Mouse (Mus musculus) forebrain, embryonic 13.5 days (tissue): ENCODE measurements at regions not wholly inside any gene's neighbourhood (a gene's known extent, or its start where the extent isn't known, plus 50 kb on each side); places are given as distances from the start of the nearest gene placed in this dataset.

Source experiments
- ATAC-seq: fragments of 200-750 bp; cut with Nextera tagmentation; 2 replicates; pipeline ENCODE4 v1.8.0; 2017
- H3K27ac ChIP-seq: fragments of 300-500 bp; sonication (generic); 2 replicates; pipeline ENCODE4 v1.5.1; 2015; ENCODE audit warnings: inconsistent platforms, mild to moderate bottlenecking, moderate library complexity
- H3K27me3 ChIP-seq: fragments of 300-500 bp; sonication (generic); 2 replicates; pipeline ENCODE4 v1.6.1; 2015; ENCODE audit warnings: mild to moderate bottlenecking, inconsistent platforms
- H3K36me3 ChIP-seq: fragments of 300-500 bp; sonication (generic); 2 replicates; pipeline ENCODE4 v1.6.1; 2015; ENCODE audit warnings: mild to moderate bottlenecking, inconsistent platforms; ENCODE audit not compliant: poor library complexity, severe bottlenecking
- H3K4me1 ChIP-seq: fragments of 300-500 bp; sonication (generic); 2 replicates; pipeline ENCODE4 v1.6.1; 2015; ENCODE audit warnings: inconsistent platforms
- H3K4me2 ChIP-seq: fragments of 300-500 bp; sonication (generic); 2 replicates; pipeline ENCODE4 v1.6.1; 2015; ENCODE audit warnings: inconsistent platforms, mild to moderate bottlenecking, moderate library complexity
- H3K4me3 ChIP-seq: fragments of 300-500 bp; sonication (generic); 2 replicates; pipeline ENCODE4 v1.5.1; 2015; ENCODE audit warnings: mild to moderate bottlenecking, inconsistent platforms
- H3K9ac ChIP-seq: fragments of 300-500 bp; sonication (generic); 2 replicates; pipeline ENCODE4 v1.6.1; 2015; ENCODE audit warnings: mild to moderate bottlenecking, inconsistent platforms
- H3K9me3 ChIP-seq: fragments of 300-500 bp; sonication (generic); replicated peaks from 2 replicates; pipeline ENCODE4 v1.6.1; 2016; ENCODE audit warnings: inconsistent platforms
- WGBS: fragments of 180-500 bp; shearing (Covaris S2); methylation state at CpG from one replicate; pipeline ENCODE4 v1.1.7; 2015; 5-methylcytosine and 5-hydroxymethylcytosine counted together

DNA sequence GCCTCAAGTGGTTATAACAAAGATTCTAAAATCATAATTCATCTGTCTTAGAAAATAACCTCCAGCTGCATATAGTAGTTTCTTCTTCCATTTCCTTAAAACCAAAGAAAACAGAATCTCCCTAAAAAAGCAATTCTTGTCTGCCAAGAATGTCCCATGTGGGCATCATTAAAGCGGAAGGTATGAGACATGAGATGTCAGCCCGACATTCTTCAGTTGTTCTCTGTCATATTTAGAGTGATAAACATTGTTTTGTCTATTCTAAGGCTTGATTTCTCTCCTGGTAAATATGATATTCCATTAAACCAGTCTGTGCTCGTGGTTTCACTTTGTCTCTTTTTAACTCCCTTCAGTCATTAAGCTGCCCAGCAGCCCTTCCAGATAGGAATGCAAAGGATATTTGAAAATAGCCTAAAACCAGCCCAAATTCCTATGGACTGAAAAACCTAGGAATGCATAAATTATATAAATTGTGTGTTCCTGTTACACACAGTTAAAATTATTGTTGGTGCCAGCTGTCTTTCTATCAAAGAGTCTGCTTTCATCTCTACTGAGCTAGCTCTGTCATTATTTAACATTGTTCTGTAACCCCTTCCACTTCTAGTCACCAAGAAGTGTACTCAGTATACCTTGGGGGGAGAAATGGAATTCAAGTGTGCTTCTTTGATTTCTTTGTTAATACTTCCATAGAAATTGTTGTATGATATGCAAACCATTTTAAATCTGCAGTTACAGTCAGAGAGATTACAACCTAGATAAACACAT lies 191.4 kb upstream of the Gm9747 start:
- Histone ChIP-seq H3K9me3 (no peaks in the 10 kb centered on the region), H3K4me2 (no peak overlapping the region), H3K4me3 (no peak overlapping the region), H3K27me3 (no peaks in the 10 kb centered on the region; the same call in 1 of the 2 replicates), H3K36me3 (no peaks in the 10 kb centered on the region), H3K4me1 (no peaks in the 10 kb centered on the region), H3K9ac (no peak overlapping the region), H3K27ac (no peak overlapping the region)
- 76% methylated on average over 3 of the region's 3 CpGs for WGBS
- ATAC-seq = no peak

DNA sequence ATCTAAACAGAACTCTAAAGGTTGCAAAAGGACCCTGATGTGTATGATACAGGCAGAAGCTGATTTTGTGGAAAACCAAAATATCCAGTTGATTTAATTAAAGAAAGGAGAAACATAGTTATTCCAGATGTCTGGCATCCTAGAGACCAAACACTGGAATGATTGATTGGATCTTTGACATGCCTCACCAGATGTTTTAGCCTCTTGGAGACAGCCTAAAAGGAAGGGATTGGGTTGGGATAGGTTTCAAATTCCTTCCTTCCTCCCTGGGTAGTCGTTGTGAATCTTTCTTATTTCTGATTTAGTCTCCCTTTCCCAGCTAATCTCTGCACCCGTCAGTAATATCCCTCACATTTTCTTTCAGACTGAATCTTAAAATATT lies 190.9 kb upstream of the Gm9747 start:
- WGBS = 29% methylated on average over 2 of the region's 2 CpGs
- Histone ChIP-seq H3K4me1 (no peaks in the 10 kb centered on the region), H3K36me3 (no peaks in the 10 kb centered on the region), H3K27ac (no peak overlapping the region), H3K9ac (no peak overlapping the region), H3K9me3 (no peaks in the 10 kb centered on the region), H3K27me3 (no peaks in the 10 kb centered on the region; the same call in 1 of the 2 replicates), H3K4me2 (no peak overlapping the region), H3K4me3 (no peak overlapping the region)
- no peak for ATAC-seq

DNA sequence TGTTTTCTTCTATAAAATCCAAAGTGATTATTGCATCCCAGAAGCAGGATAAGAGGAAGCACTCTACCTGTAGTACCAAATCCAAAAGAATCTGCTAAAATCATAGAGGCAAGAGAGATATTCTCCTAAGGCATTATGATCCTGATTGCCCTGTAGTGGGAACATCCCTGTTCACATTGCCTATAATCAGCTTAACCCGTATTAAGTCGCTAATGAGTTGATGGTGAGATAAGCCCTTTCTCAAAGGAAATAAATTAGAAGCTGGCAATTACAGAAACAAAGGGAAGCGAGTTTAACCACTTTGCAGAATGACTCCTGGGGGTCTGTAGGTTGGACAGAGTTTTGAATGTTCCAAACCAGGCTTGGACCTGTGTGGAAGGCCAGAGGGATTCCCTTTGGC lies 190.4 kb upstream of the Gm9747 start:
- no peaks in the 10 kb centered on the region for H3K9me3 ChIP-seq
- H3K36me3 ChIP-seq = no peaks in the 10 kb centered on the region
- ATAC-seq = no peak
- WGBS = 13% methylated on average over 3 of the region's 3 CpGs
- no peaks in the 10 kb centered on the region for H3K4me1 ChIP-seq
- no peak overlapping the region for H3K27ac ChIP-seq
- H3K4me3 ChIP-seq = no peak overlapping the region
- H3K9ac ChIP-seq = no peak overlapping the region
- H3K27me3 ChIP-seq = no peaks in the 10 kb centered on the region; the same call in 1 of the 2 replicates
- H3K4me2 ChIP-seq = no peak overlapping the region

DNA sequence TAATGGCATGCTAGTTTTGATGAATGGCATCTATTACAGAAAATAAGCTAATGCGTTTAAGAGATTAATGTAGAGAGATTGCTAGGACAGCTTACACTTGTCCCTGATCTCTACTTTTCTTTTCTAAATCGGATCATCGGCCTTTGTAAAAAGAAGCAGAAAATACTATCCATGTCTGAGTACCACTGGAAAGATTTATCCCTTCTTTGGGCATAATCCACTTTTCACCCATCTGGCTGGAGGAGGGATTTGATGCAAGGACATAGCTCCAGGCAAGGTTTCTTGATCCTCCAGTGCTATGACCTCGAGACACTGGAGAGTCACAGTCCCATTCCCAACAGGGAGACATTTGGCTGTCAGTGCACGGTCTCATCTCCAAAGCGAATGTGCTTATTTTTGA lies 166.6 kb upstream of the Gm9747 start:
- 0 out of 2 replicates have a peak, but pooled peaks cover 5% of the 10 kb centered on the region for H3K4me1 ChIP-seq
- no peaks in the 10 kb centered on the region for H3K27me3 ChIP-seq
- ATAC-seq = no peak
- no peaks in the 10 kb centered on the region for H3K9me3 ChIP-seq
- no peak overlapping the region for H3K27ac ChIP-seq
- no peak overlapping the region for H3K9ac ChIP-seq
- no peaks in the 10 kb centered on the region for H3K36me3 ChIP-seq
- H3K4me2 ChIP-seq = no peak overlapping the region
- WGBS = 91% methylated on average over 6 of the region's 6 CpGs
- no peak overlapping the region for H3K4me3 ChIP-seq

DNA sequence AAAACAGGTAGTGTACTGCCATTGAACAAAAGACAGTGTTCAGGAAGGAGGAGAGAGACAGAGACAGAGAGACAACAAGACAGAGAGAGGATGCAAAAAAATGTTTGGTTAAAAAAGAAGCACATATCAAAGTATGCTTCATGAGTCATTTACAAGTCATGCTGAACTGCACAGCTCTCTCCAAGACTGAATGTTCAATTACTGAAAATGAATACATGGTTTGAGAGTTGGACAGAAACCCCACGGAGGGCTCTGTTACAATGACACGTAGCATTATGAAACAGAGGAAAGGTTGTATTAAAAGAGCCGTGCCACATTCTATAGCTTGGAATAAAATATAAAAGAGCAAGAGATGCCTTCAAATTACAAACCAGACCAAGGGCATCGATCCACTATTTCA lies 164.3 kb upstream of the Gm9747 start:
- WGBS = 75% methylated on average over 4 of the region's 4 CpGs
- H3K36me3 ChIP-seq = no peaks in the 10 kb centered on the region

DNA sequence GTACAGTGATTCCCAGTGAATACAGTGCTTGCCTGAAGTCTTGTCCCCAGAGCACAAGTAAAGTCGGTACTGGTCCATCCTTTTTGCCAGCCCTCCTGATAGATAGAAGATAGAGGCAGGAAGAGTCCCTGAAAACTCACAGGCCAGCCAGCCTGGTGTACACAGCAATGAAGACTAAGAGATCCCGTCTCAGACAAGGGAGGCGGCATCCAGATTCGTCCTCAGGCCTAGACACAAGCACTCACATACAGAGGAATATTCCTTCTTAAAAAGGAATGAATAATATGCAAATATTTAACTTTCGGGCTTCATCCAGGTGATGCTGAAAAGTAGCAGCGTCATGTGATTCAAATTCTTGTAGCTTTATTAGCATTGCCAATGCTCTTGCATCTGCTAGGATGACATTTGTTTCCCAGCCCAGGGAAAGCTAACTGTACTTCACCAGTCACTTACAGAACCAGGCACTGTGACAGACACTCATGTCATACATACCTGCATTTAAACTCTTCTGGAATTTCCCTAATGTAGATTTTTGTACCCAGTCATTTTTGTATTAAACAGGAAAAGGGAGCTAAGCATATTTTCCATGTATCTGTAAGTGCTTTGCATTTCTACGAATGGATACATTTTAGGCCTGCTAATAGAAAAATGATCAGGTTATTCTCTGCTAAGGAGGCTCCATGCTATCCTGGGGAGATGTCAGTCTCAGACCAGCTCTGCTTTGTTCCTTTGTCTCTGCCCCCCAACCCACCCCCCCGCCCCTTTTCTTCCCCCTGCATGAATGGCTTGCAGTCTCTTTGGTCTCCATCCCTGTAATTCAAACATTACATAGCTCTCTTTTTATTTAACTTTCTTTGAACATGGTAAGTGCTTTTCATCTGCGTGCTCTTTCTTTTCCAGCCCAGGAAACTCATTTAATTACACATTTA lies 162.5 kb upstream of the Gm9747 start:
- Histone ChIP-seq H3K36me3 (no peaks in the 10 kb centered on the region), H3K9me3 (no peaks in the 10 kb centered on the region), H3K9ac (no peak overlapping the region), H3K27ac (no peak overlapping the region), H3K4me3 (no peak overlapping the region), H3K4me2 (no peak overlapping the region), H3K4me1 (0 out of 2 replicates have a peak, but pooled peaks cover 5% of the 10 kb centered on the region), H3K27me3 (no peaks in the 10 kb centered on the region)
- 49% methylated on average over 9 of the region's 9 CpGs for WGBS
- peak; percentile 78 for ATAC-seq

More for the DNA sequence above, 164.3 kb upstream of the Gm9747 start:
- H3K9me3 ChIP-seq = no peaks in the 10 kb centered on the region
- H3K4me3 ChIP-seq = no peak overlapping the region
- H3K27me3 ChIP-seq = no peaks in the 10 kb centered on the region
- H3K4me2 ChIP-seq = no peak overlapping the region
- no peak overlapping the region for H3K27ac ChIP-seq
- no peak overlapping the region for H3K9ac ChIP-seq
- 0 out of 2 replicates have a peak, but pooled peaks cover 5% of the 10 kb centered on the region for H3K4me1 ChIP-seq
- no peak for ATAC-seq

DNA sequence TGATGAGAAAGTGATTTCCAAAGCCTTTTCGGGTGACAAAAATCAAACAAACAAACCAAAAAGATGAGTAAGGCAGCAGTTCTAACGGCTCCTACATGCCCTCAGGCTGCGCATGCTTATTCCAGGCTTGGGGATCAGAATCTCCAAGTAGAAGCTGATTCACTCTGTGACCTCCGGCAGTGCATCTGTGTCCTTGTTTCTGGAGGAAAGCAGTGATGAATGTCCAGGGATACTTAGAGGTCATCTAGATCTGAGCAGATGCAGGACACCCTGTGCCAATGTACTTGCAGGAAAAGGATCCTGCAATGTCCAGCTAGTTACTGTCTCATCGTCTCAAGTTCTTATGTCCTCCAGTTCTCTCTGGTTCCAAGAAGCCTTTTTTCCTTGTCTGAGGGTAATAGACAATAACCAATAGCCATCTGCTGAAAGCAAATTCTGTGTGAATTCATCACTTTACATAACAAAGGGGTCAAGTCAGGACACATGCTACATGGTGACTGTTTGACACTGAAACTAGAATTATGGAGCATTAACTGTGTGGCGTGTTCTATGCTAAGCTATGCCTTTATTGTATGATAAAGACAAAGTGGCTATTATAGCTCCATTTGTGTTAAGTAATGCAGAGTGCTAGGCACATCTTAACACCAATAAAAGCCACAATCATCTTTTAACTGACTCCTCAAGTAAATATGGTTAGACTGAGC lies 143.6 kb upstream of the Gm9747 start:
- no peak overlapping the region for H3K9ac ChIP-seq
- ATAC-seq = no peak
- H3K4me1 ChIP-seq = no peaks in the 10 kb centered on the region
- H3K27me3 ChIP-seq = no peaks in the 10 kb centered on the region
- H3K36me3 ChIP-seq = no peaks in the 10 kb centered on the region
- no peaks in the 10 kb centered on the region for H3K9me3 ChIP-seq
- no peak overlapping the region for H3K4me3 ChIP-seq
- no peak overlapping the region for H3K4me2 ChIP-seq
- 64% methylated on average over 6 of the region's 6 CpGs for WGBS
- no peak overlapping the region for H3K27ac ChIP-seq

DNA sequence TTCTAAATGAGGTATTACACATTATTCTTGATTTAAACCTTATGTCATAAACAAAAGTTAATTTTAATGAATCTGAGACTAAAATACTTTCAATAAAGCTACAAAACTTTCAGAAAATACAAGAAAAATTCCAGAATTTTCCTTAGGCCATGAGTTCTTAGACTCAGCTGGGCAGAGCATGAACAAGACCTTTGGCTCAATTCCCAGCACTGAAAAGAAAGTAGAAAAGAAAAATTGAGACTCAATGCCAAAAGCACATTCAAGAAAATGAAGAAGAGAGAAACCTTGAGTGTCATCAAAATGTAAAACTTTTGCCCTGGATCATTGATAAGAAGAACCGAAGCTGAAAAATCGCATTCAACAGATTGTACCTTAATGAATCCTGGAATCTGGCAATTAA lies 137.8 kb upstream of the Gm9747 start:
- Histone ChIP-seq H3K36me3 (no peaks in the 10 kb centered on the region), H3K9me3 (no peaks in the 10 kb centered on the region), H3K9ac (no peak overlapping the region), H3K27me3 (no peaks in the 10 kb centered on the region), H3K27ac (no peak overlapping the region), H3K4me3 (no peak overlapping the region), H3K4me2 (no peak overlapping the region), H3K4me1 (no peaks in the 10 kb centered on the region)
- 91% methylated on average over 2 of the region's 2 CpGs for WGBS
- ATAC-seq = no peak

DNA sequence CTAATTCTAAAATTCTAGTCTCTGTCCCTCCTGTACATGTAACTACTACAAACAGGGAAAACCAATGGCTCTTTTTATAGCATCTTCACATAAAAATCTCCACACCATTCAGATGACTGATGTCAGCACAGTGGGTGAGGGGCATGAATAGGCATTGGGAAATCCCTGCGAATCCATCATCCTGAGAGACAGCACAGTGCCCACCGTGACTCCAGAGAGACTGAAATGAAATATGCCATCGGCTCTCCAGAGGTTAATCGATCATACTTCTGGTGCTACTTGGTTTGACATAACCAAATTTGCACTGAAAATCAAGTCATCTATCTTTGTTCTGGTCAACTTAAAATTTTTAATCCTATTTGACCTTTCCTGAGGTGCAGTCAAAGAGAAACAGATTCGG lies 126.2 kb upstream of the Gm9747 start:
- H3K4me2 ChIP-seq = no peak overlapping the region
- H3K27me3 ChIP-seq = no peaks in the 10 kb centered on the region
- no peak overlapping the region for H3K27ac ChIP-seq
- H3K36me3 ChIP-seq = no peaks in the 10 kb centered on the region
- no peak overlapping the region for H3K4me3 ChIP-seq
- H3K9ac ChIP-seq = no peak overlapping the region
- H3K9me3 ChIP-seq = no peaks in the 10 kb centered on the region
- no peak for ATAC-seq
- no peaks in the 10 kb centered on the region for H3K4me1 ChIP-seq
- 84% methylated on average over 5 of the region's 5 CpGs for WGBS

DNA sequence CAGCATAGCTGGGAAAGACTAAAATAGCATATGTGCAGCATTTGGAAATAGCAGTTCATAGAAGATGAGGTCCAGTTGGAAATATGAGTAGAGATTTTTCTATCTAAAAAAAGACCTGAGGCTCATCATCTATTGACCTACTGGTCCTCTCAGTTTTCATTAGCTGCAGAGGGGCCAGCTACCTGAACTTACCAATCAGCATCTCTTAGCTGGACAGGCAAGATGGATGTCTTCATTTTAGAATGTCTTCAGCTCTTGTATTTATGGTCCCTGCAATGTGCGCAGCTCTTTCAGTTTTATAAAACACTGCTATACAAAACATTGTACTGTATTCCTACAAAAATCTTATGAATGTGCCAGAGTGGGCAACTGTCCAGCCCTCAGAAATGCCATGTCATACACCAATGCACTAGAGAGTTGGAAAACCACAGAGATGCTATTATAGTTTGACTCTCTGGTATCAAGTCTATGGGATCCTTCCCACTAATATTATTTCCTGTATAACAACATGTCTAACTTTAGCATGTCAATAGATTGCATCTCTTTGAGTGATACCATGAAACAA lies 122.8 kb upstream of the Gm9747 start:
- H3K9me3 ChIP-seq = no peaks in the 10 kb centered on the region
- ATAC-seq = no peak
- no peaks in the 10 kb centered on the region for H3K36me3 ChIP-seq
- H3K27ac ChIP-seq = no peak overlapping the region
- no peak overlapping the region for H3K4me3 ChIP-seq
- WGBS = 100% methylated on average over 1 of the region's 1 CpGs
- no peak overlapping the region for H3K4me2 ChIP-seq
- no peak overlapping the region for H3K9ac ChIP-seq
- 0 out of 2 replicates have a peak, but pooled peaks cover 3% of the 10 kb centered on the region for H3K4me1 ChIP-seq
- H3K27me3 ChIP-seq = no peaks in the 10 kb centered on the region

DNA sequence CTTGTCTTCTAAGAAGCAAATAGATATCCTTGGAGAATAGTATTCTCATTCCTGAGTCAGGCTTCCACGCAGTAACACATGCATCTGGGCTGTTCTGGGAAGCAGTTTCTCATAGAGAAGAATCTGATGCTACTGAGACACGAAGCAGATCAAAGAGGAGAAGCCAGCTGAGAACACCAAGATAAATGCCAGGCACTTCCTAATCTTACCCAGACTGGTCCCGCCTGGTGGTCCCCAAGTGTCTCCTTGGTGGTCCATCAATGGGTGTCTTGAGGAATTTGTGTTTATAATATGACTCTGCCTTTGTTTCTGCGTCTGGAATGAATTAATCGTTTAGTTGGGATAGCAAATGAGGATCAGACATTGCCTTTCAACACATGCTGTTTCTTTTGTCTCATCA lies 120.5 kb upstream of the Gm9747 start:
- ATAC-seq = no peak
- H3K9me3 ChIP-seq = no peaks in the 10 kb centered on the region
- 0 out of 2 replicates have a peak, but pooled peaks cover 3% of the 10 kb centered on the region for H3K4me1 ChIP-seq
- H3K4me3 ChIP-seq = no peak overlapping the region
- no peak overlapping the region for H3K4me2 ChIP-seq
- H3K27ac ChIP-seq = no peak overlapping the region
- no peaks in the 10 kb centered on the region for H3K36me3 ChIP-seq
- H3K27me3 ChIP-seq = no peaks in the 10 kb centered on the region
- no peak overlapping the region for H3K9ac ChIP-seq
- 45% methylated on average over 5 of the region's 5 CpGs for WGBS
